Mouse (Mus musculus) thymus, adult 18-20 months (tissue): ENCODE measurements around the gene Gm13288.
"Not testable (repeated sequence)": the region's sequence is repeated elsewhere in the genome, so short reads cannot be mapped to it uniquely, and the experiment has no call there.

Experiments used
- DNase-seq, 2 experiments: peaks; one replicate each; pipeline ENCODE4 v3.0.0; 2022; ENCODE audit warnings: mixed read lengths in 2 of 2

The Gm13288 gene

GRCm38 (mm10) chr4:88805231-88805630 is at the start of gene Gm13288:
Gene Gm13288 (plus strand): TSS chr4:88805531.
- DNase-seq, result not testable (repeated sequence)

- DNase-seq, result peak in 1 of 2 experiments; percentile 28
Observed at GRCm38 (mm10) chr4:88756581-88757513, 48.5 kb upstream of the Gm13288 start.

- DNase-seq, result peak; percentile 94 to 95
Observed at GRCm38 (mm10) chr4:88757628-88758031, 47.7 kb upstream of the Gm13288 start.

DNA sequence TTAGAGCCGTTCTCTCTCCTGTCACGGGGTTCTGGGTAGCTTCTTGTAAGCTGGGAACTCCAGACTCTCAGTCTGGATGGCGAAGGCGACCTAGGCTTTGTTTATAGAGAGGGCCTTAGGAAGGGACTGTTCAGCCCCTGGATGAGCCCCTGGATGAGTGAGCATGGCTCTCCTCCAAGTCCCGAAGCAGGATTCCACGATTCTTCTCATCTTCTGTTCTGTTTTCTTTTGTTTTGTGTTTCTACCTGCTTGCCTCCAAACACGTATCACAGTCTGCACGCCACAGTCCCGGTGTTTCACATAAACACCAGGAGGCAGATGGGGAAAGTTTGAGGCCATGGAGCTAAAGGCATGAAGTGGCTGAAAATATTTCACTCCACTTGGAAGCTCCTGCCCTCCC is 46.6 kb upstream of the Gm13288 start:
- peak in 1 of 2 experiments; percentile 11 for DNase-seq

DNA sequence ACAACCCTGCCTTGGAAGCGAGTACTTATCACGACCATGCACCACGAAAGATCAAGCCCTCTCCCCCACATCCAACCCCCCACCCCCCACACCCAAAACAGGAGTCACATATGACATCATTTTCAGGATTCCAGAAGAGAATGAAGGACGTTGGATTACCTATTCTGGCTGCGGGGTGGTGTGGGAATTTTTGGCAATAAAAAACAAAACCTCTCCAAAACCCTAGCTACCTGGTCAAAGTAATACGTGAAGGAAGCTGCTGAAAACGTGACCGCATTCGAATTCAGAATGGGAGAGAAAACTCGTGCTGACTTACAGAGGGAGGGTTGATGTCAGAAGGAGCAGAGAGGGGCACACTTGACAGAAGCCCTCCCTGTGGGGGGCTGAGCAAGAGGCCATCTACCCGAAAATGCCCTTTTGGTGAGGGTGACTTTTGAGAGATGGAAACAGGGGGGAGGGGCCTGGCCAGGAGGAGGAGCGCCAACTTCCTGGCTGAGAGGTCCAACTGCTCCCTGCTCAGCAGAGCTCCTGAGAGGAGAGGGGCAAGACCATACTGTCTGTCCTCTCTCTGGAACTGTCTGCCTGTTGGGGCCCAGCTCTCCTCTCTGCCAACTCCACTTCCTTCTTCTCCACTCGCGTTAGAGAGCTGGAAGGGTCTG is 45.6 kb upstream of the Gm13288 start, which contains the start of gene Gm13283:
Gene Gm13283 (plus strand): TSS at position 510 of the 659 bp plus-strand sequence.
- peak; percentile 31 to 59 for DNase-seq

GRCm38 (mm10) chr4:88760431-88760830 is 44.9 kb upstream of the Gm13288 start:
- DNase-seq, result peak; percentile 20 to 28

DNA sequence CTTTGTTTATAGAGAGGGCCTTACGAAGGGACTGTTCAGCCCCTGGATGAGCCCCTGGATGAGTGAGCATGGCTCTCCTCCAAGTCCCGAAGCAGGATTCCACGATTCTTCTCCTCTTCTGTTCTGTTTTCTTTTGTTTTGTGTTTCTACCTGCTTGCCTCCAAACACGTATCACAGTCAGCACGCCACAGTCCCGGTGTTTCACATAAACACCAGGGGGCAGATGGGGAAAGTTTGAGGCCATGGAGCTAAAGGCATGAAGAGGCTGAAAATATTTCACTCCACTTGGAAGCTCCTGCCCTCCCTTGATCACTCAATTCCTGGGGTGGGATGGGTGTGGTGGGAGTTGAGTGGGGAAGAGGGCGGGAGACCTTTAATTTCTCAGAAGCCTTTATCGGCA is 43.6 kb upstream of the Gm13288 start:
- DNase-seq, result peak; percentile 85 to 93

DNA sequence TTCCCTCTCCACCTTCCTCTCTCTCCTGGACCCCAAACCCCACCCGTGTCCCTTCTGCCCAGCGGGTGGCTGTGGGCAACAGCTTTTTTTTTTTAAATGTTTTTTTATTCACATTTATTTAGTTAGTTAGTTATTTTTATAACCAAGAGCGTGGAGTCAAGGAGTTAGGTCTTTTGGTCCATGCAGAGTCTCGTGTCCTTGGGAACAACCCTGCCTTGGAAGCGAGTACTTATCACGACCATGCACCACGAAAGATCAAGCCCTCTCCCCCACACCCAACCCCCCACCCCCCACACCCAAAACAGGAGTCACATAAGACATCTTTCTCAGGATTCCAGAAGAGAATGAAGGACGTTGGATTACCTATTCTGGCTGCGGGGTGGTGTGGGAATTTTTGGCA is 43.0 kb upstream of the Gm13288 start:
- peak in 1 of 2 experiments; percentile 40 for DNase-seq

- DNase-seq, result peak in 1 of 2 experiments; percentile 6
Observed at GRCm38 (mm10) chr4:88763384-88764018, 41.8 kb upstream of the Gm13288 start.

GRCm38 (mm10) chr4:88773534-88773933 is 31.8 kb upstream of the Gm13288 start, which contains the start of gene Gm13290:
Gene Gm13290 (plus strand): TSS chr4:88773834.
- DNase-seq, result not testable (repeated sequence)

DNA sequence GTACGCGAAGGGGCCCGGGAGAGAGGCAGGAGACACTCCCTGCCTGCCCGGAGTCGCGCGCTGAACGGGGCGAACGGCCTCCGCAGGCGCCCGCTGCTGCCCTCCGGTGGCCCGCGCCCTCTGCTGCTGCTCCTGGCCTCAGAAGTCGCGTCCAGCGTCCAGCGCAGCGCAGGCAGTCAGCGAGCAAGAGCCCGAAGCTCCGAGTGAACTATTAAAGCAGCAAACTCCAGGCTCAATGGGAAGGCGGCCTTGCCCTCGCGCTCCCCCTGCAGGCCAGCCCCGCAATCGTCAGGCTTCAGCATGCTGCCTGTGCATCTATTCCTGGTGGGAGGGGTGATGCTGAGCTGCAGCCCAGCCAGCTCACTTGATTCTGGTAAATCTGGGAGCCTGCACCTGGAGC is 28.7 kb upstream of the Gm13288 start, which contains the start of gene Gm13289:
Gene Gm13289 (plus strand): TSS at position 301 of the 400 bp plus-strand sequence.
- not testable (repeated sequence) for DNase-seq

GRCm38 (mm10) chr4:88779550-88779949 is 25.8 kb upstream of the Gm13288 start, which contains the start of gene Gm13272:
Gene Gm13272 (plus strand): TSS chr4:88779850.
- not testable (repeated sequence) for DNase-seq

DNA sequence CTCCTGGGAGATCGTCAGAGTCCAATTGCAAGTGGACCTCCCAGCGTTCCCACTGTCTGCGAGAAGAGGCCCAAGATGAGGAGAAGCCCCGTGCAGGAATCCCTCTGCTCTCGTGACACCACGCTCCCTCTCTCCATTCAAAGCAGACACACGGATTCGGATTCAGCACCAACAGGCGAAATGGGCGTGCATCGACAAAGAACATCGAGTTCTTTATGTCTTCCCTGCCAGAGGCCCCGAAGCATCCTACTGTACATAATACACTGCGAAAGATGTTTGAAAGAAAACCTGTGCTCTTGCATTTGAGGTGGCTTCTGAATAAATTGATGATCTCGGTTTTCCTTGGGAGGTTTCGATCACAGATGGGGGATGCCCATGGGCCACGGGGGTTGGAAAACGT is 25.0 kb upstream of the Gm13288 start:
- DNase-seq, result peak in 1 of 2 experiments; percentile 15

DNA sequence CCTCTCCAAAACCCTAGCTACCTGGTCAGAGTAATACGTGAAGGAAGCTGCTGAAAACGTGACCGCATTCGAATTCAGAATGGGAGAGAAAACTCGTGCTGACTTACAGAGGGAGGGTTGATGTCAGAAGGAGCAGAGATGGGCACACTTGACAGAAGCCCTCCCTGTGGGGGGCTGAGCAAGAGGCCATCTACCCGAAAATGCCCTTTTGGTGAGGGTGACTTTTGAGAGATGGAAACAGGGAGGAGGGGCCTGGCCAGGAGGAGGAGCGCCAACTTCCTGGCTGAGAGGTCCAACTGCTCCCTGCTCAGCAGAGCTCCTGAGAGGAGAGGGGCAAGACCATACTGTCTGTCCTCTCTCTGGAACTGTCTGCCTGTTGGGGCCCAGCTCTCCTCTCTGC is 23.5 kb upstream of the Gm13288 start, which contains the start of gene Ifnz:
Gene Ifnz (plus strand): TSS at position 301 of the 400 bp plus-strand sequence.
- DNase-seq, result not testable (repeated sequence)

GRCm38 (mm10) chr4:88782335-88782734 is 23.0 kb upstream of the Gm13288 start:
- DNase-seq, result not testable (repeated sequence)

GRCm38 (mm10) chr4:88785409-88785808 is 19.9 kb upstream of the Gm13288 start, which contains the start of gene Gm13276:
Gene Gm13276 (plus strand): TSS chr4:88785709.
- not testable (repeated sequence) for DNase-seq

DNA sequence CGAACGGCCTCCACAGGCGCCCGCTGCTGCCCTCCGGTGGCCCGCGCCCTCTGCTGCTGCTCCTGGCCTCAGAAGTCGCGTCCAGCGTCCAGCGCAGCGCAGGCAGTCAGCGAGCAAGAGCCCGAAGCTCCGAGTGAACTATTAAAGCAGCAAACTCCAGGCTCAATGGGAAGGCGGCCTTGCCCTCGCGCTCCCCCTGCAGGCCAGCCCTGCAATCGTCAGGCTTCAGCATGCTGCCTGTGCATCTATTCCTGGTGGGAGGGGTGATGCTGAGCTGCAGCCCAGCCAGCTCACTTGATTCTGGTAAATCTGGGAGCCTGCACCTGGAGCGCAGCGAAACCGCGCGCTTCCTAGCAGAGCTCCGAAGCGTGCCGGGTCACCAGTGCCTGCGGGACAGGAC is 16.9 kb upstream of the Gm13288 start, which contains the start of gene Gm13277:
Gene Gm13277 (plus strand): TSS at position 231 of the 400 bp plus-strand sequence.
- DNase-seq, result peak; percentile 44 to 53

GRCm38 (mm10) chr4:88791250-88791649 is 14.1 kb upstream of the Gm13288 start, which contains the start of gene Gm13278:
Gene Gm13278 (plus strand): TSS chr4:88791550.
- not testable (repeated sequence) for DNase-seq

DNA sequence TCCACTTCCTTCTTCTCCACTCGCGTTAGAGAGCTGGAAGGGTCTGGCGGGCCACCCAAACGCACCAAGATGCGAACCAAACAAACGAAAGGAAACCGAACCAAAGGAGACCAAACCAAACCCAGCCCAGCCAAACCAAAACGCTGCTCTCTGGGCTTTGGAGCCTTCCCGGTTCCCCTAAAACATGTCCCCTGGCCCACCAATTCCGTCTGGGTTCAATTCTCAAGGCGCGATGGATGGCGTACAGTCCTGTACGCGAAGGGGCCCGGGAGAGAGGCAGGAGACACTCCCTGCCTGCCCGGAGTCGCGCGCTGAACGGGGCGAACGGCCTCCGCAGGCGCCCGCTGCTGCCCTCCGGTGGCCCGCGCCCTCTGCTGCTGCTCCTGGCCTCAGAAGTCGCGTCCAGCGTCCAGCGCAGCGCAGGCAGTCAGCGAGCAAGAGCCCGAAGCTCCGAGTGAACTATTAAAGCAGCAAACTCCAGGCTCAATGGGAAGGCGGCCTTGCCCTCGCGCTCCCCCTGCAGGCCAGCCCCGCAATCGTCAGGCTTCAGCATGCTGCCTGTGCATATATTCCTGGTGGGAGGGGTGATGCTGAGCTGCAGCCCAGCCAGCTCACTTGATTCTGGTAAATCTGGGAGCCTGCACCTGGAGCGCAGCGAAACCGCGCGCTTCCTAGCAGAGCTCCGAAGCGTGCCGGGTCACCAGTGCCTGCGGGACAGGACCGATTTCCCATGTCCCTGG is 11.2 kb upstream of the Gm13288 start, which contains the start of gene Gm13275:
Gene Gm13275 (plus strand): TSS at position 552 of the 740 bp plus-strand sequence.
- peak; percentile 70 to 78 for DNase-seq

DNA sequence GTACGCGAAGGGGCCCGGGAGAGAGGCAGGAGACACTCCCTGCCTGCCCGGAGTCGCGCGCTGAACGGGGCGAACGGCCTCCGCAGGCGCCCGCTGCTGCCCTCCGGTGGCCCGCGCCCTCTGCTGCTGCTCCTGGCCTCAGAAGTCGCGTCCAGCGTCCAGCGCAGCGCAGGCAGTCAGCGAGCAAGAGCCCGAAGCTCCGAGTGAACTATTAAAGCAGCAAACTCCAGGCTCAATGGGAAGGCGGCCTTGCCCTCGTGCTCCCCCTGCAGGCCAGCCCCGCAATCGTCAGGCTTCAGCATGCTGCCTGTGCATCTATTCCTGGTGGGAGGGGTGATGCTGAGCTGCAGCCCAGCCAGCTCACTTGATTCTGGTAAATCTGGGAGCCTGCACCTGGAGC is 8.2 kb upstream of the Gm13288 start, which contains the start of gene Gm13279:
Gene Gm13279 (plus strand): TSS at position 301 of the 400 bp plus-strand sequence.
- not testable (repeated sequence) for DNase-seq

- not testable (repeated sequence) for DNase-seq
Observed at GRCm38 (mm10) chr4:88799365-88799764, 6.0 kb upstream of the Gm13288 start, which contains the start of gene Gm13285. Gene Gm13285 (plus strand): TSS chr4:88799665.
